Mouse (Mus musculus) gastrocnemius, adult 18-20 months (tissue): ENCODE measurements at regions not wholly inside any gene's neighbourhood (a gene's known extent, or its start where the extent isn't known, plus 50 kb on each side); places are given as distances from the start of the nearest gene placed in this dataset.

Experiments
- DNase-seq: peaks from one replicate; pipeline ENCODE4 v3.0.0; 2021; ENCODE audit warnings: low spot score

DNA sequence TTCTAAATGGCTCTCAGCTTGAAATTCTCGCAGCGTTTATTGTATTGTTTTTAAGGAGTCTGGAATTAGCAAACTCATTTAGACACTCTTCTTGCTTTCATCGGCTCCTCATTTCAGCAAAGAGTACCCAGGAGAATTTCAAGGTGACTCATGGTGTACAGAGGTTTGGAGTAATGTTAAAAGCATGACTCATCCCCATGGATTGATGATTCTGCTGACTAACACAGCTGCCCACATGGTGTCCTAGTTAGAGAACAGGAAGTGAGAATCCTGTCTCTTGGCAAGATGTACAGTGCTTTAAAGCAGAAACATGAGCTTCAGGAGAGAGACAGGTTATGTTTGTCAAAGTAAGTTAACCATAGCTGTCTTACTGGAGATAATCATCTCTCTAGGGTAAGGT, 1133.6 kb upstream of the Cited2 start:
- DNase-seq, result peak; percentile 59

DNA sequence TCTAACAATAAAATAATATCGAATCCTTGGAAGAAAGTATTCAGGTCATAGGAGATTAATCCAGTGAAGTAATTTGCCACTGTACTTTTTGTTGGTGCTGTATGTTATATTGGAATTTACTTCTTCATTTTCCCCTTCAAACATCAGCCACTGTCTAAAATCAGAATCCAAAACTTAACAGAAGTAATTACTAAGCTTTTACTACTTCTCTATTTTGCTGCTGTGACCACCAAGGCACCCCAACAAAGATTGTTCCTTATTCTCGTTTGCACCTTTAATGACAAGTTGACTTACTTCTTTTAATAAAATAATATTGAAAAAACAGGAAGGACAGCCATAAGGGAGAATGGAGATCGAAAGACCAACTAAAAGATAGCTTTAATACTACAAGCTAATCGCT, 1130.1 kb upstream of the Cited2 start:
- DNase-seq, result no peak

DNA sequence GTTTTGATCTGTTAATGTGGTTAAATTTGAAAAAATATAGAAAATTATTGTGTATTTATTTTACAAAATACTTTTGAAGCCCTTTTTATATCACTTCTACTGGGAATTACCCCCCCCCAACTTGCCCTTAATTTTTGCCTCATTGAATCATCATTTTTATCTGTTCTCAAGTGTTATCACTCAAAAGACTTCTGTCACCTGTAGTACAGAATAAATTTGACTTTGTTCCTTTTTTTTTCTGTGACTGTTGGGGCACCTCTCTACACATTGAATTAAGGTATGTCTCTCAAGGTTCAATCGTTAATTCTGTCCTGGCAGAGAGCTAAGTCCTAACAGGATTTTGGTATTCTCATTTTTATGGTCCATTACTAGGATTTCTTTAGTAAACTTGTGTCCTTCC, 1123.0 kb upstream of the Cited2 start:
- DNase-seq, result no peak

DNA sequence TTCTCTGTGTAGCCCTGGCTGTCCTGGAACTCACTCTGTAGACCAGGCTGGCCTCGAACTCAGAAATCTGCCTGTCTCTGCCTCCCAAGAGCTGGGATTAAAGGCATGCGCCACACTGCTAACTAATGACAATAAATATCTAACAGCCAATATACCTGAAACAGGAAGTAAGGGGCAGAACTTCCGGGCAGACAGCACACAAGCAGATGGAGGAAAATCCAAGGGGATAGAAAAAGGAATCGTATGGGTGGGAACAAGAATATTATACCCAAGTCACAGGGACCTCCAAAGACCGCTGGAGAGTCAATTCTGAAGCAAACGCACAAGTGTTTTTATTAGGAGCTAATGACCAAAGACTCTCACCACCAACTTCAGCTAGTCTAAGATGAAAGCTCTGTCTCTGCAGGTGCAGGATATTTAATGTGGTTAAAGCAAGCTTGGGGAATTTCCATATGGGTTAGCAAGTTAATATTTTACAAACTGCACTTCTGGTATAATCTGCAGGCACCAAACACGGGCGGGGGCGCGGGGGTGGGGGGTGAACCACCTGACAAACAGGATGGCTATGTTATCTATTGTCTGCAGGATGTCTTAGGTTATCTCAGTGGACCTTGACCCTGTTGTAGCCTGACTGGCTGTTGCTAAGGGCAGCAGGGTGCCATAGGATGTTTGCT, 1122.3 kb upstream of the Cited2 start:
- DNase-seq, result no peak

DNA sequence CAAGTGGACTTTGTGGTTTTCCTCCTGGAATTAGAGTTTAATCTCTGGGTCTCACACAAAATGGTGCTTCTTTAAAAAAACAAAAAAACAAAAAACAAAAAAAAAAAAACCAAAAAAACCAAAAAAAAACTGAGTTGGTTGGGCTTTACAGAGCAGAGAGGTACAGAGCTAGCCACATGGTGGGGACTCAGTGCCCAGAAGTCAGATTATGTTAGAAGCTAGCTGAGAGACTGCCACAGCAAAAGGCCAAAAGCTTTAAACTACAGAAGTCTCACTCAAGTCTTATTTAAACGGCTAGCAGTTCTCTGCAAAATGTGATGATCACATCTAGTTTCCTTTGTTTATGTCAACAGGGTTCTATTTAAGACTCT, 1121.8 kb upstream of the Cited2 start:
- DNase-seq, result no peak

DNA sequence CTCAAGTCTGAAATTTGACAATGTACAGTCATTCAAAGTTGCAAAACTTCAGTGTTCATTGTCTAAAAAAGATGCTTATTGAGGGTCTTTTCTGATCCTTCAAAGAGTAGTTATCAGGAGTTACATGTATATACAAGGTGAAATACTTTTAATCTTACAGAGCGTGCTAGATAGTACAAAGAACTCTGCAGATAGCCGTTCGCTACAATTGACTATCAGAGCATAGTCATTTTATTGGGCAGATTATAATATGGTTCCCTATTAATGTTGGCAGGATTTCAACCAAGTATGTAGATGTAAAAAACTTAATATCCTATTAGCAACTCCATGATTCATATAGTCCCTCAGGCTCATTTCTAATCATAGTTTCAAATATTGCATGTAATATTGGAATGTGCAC, 1114.7 kb upstream of the Cited2 start:
- no peak for DNase-seq

DNA sequence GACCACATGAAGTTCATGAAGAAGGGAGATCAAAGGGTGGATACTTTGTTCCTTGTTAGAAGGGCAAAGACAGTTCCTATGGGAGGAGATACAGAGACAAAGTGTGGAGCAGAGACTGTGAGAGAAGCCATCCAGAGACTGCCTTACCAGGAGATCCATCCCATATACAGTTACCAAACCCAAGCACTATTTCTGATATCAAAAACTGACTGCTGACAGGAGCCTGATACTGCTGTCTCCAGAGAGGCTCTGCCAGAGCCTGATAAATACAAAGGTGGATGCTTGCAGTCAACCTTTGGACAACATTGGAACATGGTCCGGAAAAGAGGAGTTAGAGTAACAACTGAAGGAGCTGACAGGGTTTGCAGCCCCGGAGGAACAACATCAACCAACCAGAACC, 1104.3 kb upstream of the Cited2 start:
- no peak for DNase-seq

DNA sequence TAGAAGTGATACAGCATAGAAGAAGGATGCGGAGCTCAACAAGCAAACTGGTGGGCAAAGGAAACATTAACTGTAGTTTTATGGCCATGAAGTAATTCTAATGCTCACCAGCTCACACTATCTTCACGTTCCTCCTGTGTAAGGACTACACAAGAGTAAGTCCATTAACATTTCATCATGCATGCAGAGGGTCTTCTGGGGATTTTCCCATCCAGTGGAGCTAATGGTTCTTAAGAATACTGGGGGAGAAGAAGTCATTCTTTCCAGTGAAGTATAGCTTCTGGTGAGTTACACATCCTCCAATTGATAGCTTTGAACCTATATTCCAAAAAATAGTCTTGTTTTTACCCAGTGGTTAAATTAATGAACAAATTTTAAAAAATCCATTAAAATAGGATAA, 1103.4 kb upstream of the Cited2 start:
- DNase-seq, result no peak

DNA sequence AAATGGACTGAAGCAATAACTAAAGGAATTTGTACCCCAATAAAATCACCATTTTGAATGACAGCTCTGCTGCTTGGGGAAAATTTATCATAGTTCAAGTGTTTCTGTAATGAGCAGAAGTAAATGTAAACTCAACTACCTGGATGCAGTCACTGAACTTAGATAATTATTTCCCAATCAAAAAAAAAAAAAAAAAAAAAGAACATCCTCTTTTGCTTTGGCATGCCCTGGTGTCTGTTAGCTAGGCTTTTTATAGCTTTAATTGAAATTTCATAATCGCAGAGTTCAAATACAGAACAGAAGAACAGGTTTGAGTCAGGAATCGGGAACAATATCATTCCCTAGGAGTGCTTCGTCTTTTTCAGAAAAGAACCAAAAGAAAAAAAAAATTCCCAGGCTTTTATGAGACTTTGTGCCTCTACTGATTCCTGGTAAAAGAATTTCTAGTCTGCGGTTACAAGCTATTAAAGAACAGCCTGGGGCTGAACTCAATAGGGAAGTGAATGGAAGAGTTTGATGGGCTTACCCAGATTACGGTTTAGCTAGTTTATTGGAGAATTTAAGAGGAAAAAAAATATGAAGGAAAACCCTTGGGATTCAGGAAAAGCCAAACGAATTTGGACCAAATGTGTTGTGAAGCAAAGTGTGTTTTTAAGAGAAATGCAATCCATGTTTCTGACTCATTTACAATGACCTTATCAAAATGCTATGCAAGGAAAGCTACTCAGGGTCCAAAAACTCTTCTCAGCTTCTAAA, 1102.0 kb upstream of the Cited2 start:
- peak; percentile 42 for DNase-seq

DNA sequence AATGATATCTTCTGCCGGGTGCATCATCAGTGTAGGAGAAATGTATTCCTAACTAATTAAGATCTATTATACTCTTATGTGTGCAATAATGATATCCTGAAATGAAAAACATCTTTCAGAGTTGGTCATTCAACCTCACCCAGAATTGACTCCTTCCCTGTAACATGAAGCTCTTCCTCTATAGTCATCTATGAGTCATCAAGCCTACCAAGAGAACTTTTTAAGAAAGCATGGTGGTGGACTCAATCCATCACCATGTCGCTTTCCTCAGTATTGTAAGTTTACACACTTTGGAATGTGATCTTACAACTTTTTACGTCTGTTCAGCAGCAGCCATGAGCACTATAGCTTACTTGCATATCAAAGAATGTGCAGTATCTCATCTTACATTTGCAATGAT, 1100.2 kb upstream of the Cited2 start:
- no peak for DNase-seq

DNA sequence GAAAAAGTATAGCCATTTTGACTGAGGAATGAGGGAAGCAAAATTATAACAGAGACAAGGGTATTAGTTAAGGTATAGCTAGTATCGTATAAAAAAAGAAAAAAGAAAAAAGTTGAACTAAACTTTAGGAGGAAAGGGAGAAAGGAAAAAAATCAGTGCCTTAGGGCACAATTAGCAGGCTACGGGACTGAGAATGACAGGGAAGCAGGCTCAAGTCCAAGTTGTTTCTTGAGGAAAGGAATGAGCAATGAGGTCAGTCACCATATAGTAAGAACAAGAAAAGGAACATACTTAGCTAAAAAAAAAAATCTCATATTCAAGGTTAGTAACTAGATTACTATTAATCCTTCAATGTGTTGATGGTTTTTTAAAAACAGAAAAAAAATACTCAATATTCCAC, 1089.8 kb upstream of the Cited2 start:
- no peak for DNase-seq

DNA sequence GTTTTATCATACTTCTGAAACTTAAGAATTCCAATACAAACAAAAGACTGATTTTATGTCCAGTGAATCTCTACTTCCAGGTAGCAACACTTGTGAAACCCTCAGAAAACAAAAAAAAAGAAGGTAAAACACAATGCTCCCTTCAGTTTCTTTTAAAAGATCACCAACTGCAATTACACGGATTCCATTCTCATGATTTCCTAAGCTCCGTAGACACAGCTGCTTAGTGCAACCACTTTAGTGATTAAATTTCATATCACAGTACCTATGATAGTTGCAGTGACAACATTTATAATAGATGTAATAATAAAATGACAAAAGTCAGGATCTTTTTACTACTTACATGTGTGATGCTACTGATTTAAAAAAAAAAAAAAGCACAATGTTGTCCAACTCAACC, 1087.6 kb upstream of the Cited2 start:
- no peak for DNase-seq

DNA sequence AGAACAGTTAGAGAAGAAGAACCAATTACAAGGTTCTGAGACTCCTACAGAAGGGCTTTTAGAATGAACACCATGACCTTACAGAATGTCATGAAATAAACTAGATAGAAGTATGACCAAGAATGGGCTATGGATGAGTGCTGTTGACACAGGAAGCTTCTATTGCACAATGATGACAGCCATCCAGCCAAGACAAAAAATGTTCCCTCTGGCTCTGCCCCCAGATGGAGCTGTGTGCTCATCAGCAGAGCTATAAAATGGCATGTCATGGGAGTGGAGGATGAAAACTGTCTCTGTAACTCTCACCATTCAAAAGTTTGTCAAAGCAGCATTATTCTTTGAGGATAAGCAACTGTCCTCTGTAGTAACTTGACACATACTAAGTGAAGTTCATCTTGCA, 1086.0 kb upstream of the Cited2 start:
- DNase-seq, result peak; percentile 68

DNA sequence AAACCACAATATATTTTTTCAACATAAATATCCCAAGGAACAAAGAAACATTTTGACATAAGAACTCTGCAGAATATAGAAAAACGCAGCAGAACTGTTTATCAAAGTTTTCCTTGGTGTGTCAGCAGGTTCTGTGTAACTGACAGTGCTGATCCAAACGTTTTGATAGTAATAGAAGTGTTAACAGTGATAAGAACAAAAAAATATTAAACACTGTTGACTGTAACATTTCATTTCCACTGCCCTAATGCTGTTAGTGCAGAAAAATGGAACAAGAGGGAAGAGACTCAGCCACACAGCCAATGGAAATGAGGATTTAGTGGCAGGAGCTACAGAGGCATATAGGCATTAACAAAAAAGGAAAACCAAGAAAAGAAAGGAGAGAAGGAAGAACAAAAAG, 1084.9 kb upstream of the Cited2 start:
- DNase-seq, result no peak

DNA sequence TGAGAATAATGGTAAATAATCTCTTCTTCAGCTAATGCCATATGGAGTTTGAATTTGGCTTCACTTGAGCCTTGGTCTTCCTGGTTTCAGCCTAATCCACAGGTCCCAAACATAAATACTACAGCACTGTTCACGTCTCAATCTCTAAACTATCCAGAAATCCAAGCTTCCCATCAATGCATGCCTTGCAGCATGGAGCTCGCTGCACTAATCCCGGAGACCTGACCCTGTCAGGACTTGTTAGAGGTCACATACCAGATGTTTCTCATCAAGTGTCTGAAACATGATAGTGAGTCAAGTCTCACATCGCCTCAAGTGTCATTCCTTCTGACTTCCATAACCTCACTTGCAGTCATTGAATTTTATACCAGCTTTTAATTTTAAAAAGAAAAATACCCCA, 1082.9 kb upstream of the Cited2 start:
- no peak for DNase-seq

DNA sequence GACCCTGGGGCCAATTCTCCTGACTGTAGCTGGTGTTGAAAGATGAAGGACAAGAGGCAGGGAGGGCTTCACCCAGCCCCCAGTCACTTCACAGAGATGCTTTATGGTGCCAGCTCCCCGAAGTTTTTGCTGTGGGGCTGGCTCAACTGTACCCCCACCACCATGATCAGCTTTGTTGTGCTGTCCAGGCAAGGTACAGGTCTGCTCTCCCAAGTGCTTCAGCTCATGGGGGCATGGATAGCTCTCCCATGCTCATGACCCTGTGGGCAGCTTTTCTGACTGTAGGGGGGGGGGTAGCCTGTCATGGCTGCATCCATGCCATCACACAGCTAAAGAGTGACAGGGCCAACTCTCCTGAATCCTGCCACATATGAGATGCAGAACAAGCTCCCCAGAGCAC, 1072.9 kb upstream of the Cited2 start:
- no peak for DNase-seq

DNA sequence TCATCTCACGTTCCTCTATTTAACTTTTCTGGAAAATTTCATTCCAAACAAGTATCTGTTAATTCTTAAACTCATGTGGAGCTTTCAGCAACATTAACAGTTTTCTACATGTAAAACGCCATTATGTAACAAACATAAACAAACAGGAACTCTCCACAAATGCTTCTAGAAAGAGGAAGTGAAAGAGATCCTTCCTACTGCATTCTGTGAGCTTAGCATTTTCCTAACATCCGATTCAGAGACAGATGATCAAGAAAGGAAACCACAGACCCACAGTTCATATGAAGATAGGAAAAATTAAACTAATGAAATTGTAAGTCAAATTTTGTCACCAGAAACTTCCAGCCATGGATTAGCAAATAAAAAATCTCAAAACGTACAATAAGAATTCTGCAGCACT, 1070.6 kb upstream of the Cited2 start:
- DNase-seq, result no peak

DNA sequence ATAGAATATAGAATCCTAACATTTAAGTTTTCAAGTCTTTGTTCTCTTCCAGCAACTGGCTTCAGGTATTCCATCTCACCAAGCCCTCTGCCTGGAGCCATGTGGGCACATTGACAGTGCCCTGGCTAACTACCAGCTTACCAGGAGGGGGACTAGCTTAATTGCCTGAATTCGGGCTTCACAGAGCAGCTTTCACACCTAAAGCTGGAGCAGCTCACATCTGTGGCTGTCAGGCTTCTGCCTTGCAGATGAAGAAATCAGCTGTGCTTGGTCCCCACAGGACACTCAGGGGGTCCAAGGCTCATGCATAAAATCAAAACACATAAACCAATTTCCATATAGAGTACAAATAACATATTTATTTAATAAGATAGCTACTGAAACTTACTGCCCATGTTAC, 1058.5 kb upstream of the Cited2 start:
- DNase-seq, result no peak

DNA sequence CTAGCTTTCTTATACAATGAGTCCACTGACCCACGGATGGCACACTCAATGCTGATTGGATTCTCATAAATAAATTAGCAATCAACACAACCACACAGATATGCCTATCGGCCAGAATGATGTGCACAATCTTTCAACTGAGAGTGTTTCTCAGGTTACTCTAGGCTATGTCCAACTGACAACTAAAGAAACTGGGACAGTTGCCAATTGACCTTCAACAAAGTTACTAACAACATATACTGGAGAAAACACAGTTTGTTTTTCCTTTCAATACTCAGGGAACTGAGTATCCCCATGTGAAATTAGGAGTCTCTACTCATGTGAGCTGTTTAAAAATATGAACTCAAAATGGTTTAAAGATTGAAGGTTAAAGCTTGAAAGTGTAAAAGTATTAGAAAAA, 1052.7 kb upstream of the Cited2 start:
- no peak for DNase-seq

DNA sequence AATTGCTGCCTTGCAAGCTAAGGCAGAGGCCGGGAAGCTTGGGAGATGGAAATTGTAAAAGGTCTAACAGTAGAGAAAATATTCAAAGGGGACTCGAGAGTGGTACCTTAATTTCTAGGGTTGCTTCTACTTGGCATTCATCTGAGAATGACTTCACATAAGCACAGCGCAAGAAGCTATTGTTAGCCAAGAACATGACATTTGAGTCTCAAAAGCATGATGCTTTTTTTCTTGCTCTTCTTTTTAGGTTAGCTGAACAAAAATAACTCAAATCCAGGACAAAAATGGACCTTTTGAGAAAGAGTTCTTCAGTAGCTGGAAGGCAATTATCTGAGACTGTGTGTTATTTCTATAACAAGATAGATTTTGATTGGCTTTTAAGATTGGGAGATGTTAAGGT, 1042.0 kb upstream of the Cited2 start:
- DNase-seq, result no peak

DNA sequence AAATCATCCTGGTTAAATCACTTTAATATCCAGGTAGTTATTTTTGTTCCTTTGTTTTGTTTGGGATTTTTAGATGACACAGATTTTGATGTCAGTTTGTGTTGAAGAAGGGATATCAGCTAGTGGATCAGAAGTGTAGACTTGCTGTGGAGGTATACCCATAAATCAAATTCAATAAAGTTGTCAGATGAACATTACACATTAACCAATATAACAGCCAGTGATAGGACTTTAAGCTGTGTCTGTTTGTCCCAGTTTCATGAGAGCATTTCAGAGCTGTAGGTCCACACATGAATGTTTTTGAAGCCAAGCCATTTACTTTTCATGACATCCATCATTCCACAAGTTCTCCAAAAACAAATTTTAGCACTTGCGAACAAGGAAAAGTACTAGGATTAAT, 1037.7 kb upstream of the Cited2 start:
- no peak for DNase-seq

DNA sequence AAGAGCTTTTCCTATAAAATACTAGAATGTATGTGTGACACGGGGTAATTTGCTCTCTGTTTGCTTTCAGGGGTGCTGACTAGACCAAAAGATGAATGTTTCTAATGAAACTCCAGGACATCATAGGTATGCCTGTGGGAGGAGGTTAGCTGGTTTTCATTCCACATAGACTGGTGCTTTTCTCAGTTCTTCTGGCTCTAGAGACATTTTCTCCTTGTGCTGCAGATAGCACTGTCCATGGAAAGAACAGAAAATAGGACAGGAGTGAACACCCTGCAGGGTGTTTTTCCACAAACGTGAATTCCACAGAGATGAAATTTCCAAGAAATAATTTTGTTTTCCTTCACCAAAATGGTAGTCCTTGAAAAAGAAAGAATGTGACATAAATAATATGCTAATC, 1016.0 kb upstream of the Cited2 start:
- no peak for DNase-seq

DNA sequence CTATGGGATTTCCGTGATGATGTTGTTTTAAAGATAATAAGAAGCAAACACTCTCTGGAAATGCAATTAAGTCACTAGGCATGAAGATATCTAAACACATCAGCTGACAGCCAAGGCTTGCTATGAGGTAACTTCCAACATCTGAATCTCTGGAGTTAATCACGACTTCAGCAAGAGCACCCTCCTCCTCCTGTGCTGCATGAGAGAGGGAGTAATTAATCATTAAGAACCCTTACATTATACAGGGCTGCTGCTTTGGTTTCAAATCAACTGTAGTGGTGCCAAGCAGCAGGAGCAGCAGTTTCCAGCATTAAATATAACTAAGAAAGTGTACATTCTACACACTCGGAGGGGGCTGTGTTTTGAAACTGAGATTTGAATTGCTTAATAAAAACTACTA, 1009.9 kb upstream of the Cited2 start:
- DNase-seq, result no peak

DNA sequence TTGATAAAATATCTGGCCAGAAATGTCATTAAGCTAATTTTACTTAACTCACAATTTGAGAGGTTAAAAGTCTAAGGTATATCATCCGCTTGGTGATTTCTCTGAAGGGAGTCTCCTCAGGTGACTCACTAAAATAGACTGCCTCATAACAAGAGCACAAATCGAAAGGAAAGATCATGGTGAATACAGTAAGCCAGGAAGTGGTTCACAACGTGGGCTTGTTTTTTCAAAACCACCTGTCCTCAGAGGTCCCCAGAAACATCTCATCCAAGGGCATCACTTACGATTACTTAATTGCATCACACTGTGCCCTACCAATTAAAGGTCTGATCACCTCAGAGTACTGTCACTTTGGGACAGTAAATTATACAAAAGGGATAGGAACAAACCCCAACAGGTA, 1009.0 kb upstream of the Cited2 start:
- DNase-seq, result no peak
